Comparison of ENCODE assay signal across 13 mouse cellular contexts in genomic region chr7:130640681-130641080, GRCm38 (mm10).
DNase-seq lines count a peak whose midpoint lies in the region; ATAC-seq and TF ChIP-seq lines count a peak whose summit lies in the region.
"Had no signal": no experiment of that assay in that cellular context is flagged by ENCODE, and none has a peak within 500 bp of the region (broad histone marks: within the 10 kb centered on the region; RNA-seq: fewer than 3 reads in every experiment).

No protein-coding gene starts in this region.

- ATAC-seq in lung, embryonic 15.5 days (ENCODE audit: borderline replicate concordance, extremely low read depth, low FRiP score, low TSS enrichment), result peak; percentile 41; the same call in 1 of the 2 replicates

- no peak for TF ChIP-seq CTCF in brain, embryonic 14.5 days (IDR thresholded peaks at IDR 0.05; ENCODE audit: borderline replicate concordance, extremely low read depth, insufficient read depth, insufficient read length)

- intact Hi-C loops in left cerebral cortex, postnatal 4 days (cut with DNase I), result no loop called here

- no peaks in the 10 kb centered on the region for H3K27me3 ChIP-seq in lung, embryonic 15.5 days
- H3K27me3 ChIP-seq: embryonic facial prominence, embryonic 12.5 days had no signal

- no peak overlapping the region for H3K4me2 ChIP-seq in lung, embryonic 15.5 days
- H3K4me2 ChIP-seq: embryonic facial prominence, embryonic 12.5 days had no signal

- WGBS in lung, embryonic 15.5 days, result 44% methylated on average over 9 of the region's 9 CpGs

- no peaks in the 10 kb centered on the region for H3K9me3 ChIP-seq in lung, embryonic 15.5 days
- H3K9me3 ChIP-seq: embryonic facial prominence, embryonic 12.5 days; megakaryocyte, embryonic 14.5 days had no signal

- H3K4me3 ChIP-seq in lung, embryonic 15.5 days, result no peak overlapping the region
- H3K4me3 ChIP-seq: embryonic facial prominence, embryonic 12.5 days; megakaryocyte, embryonic 14.5 days had no signal

- H3K9ac ChIP-seq in lung, embryonic 15.5 days, result no peak overlapping the region
- H3K9ac ChIP-seq: embryonic facial prominence, embryonic 12.5 days had no signal

- TF ChIP-seq POLR2A in brain, embryonic 14.5 days (IDR thresholded peaks at IDR 0.05; ENCODE audit: borderline replicate concordance, extremely low read depth, insufficient read depth, insufficient read length, poor library complexity, severe bottlenecking), result no peak

- peaks cover 43% of the 10 kb centered on the region for H3K4me1 ChIP-seq in lung, embryonic 15.5 days

- H3K27ac ChIP-seq in lung, embryonic 15.5 days, result peak overlapping the region; percentile 88
- H3K27ac ChIP-seq: embryonic facial prominence, embryonic 12.5 days had no signal

- DNase-seq in layer of hippocampus, adult 9-11 months, result peak; percentile 37
- no peak for DNase-seq in layer of hippocampus, postnatal 25 days (ENCODE audit: extremely low spot score in 1 of 2, low spot score in 1 of 2)
- peak; percentile 24 for DNase-seq in brain, embryonic 14.5 days (ENCODE audit: low read depth)
- peak; percentile 36 for DNase-seq in telencephalon, adult 2 months (ENCODE audit: low read depth, low spot score)
- no peak for DNase-seq in cerebellum, postnatal 4 days (ENCODE audit: low spot score in 2 of 2)
- no peak for DNase-seq in left cerebral cortex, postnatal 4 days
- DNase-seq: cerebellum, adult 8-10 months; heart, postnatal 4 days; kidney, postnatal 25 days; thymus, postnatal 4 days had no signal

- no peaks in the 10 kb centered on the region for H3K36me3 ChIP-seq in lung, embryonic 15.5 days
- H3K36me3 ChIP-seq: embryonic facial prominence, embryonic 12.5 days had no signal

Comparison
In these comparisons a context has a peak if more than half of its experiments do, and no peak if none do; other contexts are left out.
1. DNase-seq: peak in layer of hippocampus, adult 9-11 months (single experiment), brain, embryonic 14.5 days (single experiment) and telencephalon, adult 2 months (single experiment); none in layer of hippocampus, postnatal 25 days (0 of 2), cerebellum, postnatal 4 days (0 of 2) and left cerebral cortex, postnatal 4 days (single experiment).